Mouse (Mus musculus) liver, postnatal 0 days (tissue): Measurements from ENCODE around the gene Slco2b1.

ENCODE experiments used
- CTCF ChIP-seq: sonication (generic); IDR thresholded peaks from 2 replicates; pipeline ENCODE4 v1.5.1; 2016; ENCODE audit warnings: antibody characterized with exemption, low read depth
- EP300 ChIP-seq: IDR thresholded peaks from 2 replicates; pipeline ENCODE4 v1.6.1; 2016; ENCODE audit warnings: antibody characterized with exemption, low read depth, mild to moderate bottlenecking

GRCm38 (mm10) chr7:99729973-99730372 is 18.8 kb upstream of the Slco2b1 start, which contains the start of gene Olfr520:
- no peak for TF ChIP-seq CTCF
- TF ChIP-seq EP300 = no peak
